Comparison of ENCODE assay signal across 8 mouse cellular contexts in genomic region chr16:93918679-93919060, GRCm38 (mm10). TPM values are rescaled to one million over a fixed set of nuclear protein-coding genes. Genes with fewer than 3 reads are reported as not detected.
DNase-seq lines count a peak whose midpoint lies in the region; ATAC-seq and TF ChIP-seq lines count a peak whose summit lies in the region.

No protein-coding gene starts in this region.

- H3K4me1 ChIP-seq in heart, embryonic 11.5 days (ENCODE audit: control insufficient read depth, insufficient read depth, low read length) = no peaks in the 10 kb centered on the region; the same call in none of the 2 replicates
- peaks cover 17% of the 10 kb centered on the region for H3K4me1 ChIP-seq in thymus, adult 2 months (replicated peaks; ENCODE audit: control insufficient read depth, insufficient read depth, low read length)
- H3K4me1 ChIP-seq in limb, embryonic 13.5 days = peaks cover 21% of the 10 kb centered on the region

- H3K36me3 ChIP-seq in heart, embryonic 11.5 days (ENCODE audit: control insufficient read depth, insufficient read depth, low read length) = no peaks in the 10 kb centered on the region
- no peaks in the 10 kb centered on the region for H3K36me3 ChIP-seq in thymus, adult 2 months (ENCODE audit: control insufficient read depth, insufficient read depth, low read length)
- H3K36me3 ChIP-seq in limb, embryonic 13.5 days = no peaks in the 10 kb centered on the region

- intact Hi-C loops in heart, postnatal 14 days (cut with DNase I) = no loop called here

- no peak overlapping the region for H3K4me3 ChIP-seq in heart, embryonic 11.5 days (ENCODE audit: low read depth, low read length)
- peak overlapping the region; percentile 14; the same call in 1 of the 2 replicates for H3K4me3 ChIP-seq in thymus, adult 2 months (ENCODE audit: control insufficient read depth, insufficient read depth, low read length)
- H3K4me3 ChIP-seq in limb, embryonic 13.5 days = no peak overlapping the region

- no peak for TF ChIP-seq POLR2A in thymus, adult 2 months (IDR thresholded peaks at IDR 0.05; ENCODE audit: control insufficient read depth, extremely low read depth, insufficient read depth, low read length, poor library complexity)

- whole genome bisulfite sequencing in heart, embryonic 11.5 days (ENCODE audit: insufficient replicate concordance) = 58% methylated on average over 8 of the region's 8 CpGs
- 64% methylated on average over 8 of the region's 8 CpGs for WGBS in thymus, adult 2 months
- 60% methylated on average over 8 of the region's 8 CpGs for WGBS in limb, embryonic 13.5 days

- H3K27ac ChIP-seq in heart, embryonic 11.5 days (ENCODE audit: low read depth, low read length) = no peak overlapping the region
- H3K27ac ChIP-seq in thymus, adult 2 months (ENCODE audit: control insufficient read depth, insufficient read depth, low read length) = no peak overlapping the region
- H3K27ac ChIP-seq in limb, embryonic 13.5 days = no peak overlapping the region

- no peak overlapping the region for H3K9ac ChIP-seq in heart, embryonic 11.5 days (ENCODE audit: low read depth, low read length)
- no peak overlapping the region for H3K9ac ChIP-seq in limb, embryonic 13.5 days

- 0 out of 2 replicates have a peak overlapping the region, but pooled peaks have one; percentile 11 for H3K4me2 ChIP-seq in heart, embryonic 11.5 days
- peak overlapping the region; percentile 48 for H3K4me2 ChIP-seq in limb, embryonic 13.5 days (replicated peaks)

- no peak for ATAC-seq in heart, embryonic 11.5 days (replicated peaks; ENCODE audit: insufficient number of reproducible peaks, low FRiP score, low TSS enrichment)
- no peak for ATAC-seq in limb, embryonic 13.5 days (ENCODE audit: low FRiP score, low read depth)

- DNase-seq in heart, postnatal 14 days = no peak
- no peak for DNase-seq in thymus, adult 2 months
- no peak for DNase-seq in thymus, postnatal 25 days
- DNase-seq in right cerebral cortex, postnatal 4 days = no peak
- DNase-seq in thymus, postnatal 36 days = no peak
- DNase-seq in layer of hippocampus, adult 18-20 months (ENCODE audit: low spot score in 2 of 2) = no peak

- H3K9me3 ChIP-seq in heart, embryonic 11.5 days (replicated peaks; ENCODE audit: control insufficient read depth, low read length) = no peaks in the 10 kb centered on the region
- H3K9me3 ChIP-seq in limb, embryonic 13.5 days = no peaks in the 10 kb centered on the region

- no peak for TF ChIP-seq CTCF in thymus, adult 2 months (IDR thresholded peaks at IDR 0.05; ENCODE audit: borderline replicate concordance, control insufficient read depth, extremely low read depth, insufficient read depth, low read length, poor library complexity)

- H3K27me3 ChIP-seq in heart, embryonic 11.5 days (ENCODE audit: control insufficient read depth, insufficient read depth, low read length) = no peaks in the 10 kb centered on the region
- no peaks in the 10 kb centered on the region for H3K27me3 ChIP-seq in thymus, adult 2 months (ENCODE audit: control insufficient read depth, insufficient read depth, low read length)
- no peaks in the 10 kb centered on the region for H3K27me3 ChIP-seq in limb, embryonic 13.5 days

RNA-seq across cellular contexts. Expression of gene Chaf1b, which starts 35.0 kb away (rescaled TPM):
- 62.3 and 66.9 TPM in 2 replicates for polyA plus RNA-seq in heart, embryonic 11.5 days (2014; fragmentation: Nextera tagmentation; extraction: Ambion mirVana)
- 1 to 10 TPM; 2.8 TPM for total RNA-seq in heart, postnatal 14 days (2021)
- polyA plus RNA-seq in thymus, adult 2 months (2012; rRNA removed) = 28.8 and 34.3 TPM in 2 replicates
- polyA plus RNA-seq in limb, embryonic 13.5 days (2015; fragmentation: Nextera tagmentation; extraction: Ambion mirVana) = 75.1 and 80.0 TPM in 2 replicates
- under 1 TPM; 0.64 to 0.89 TPM for total RNA-seq in layer of hippocampus, adult 18-20 months (2021)
